Mouse (Mus musculus) myocyte (in vitro differentiated cells): ENCODE data around the gene Cep70. TPM values are rescaled to one million over a fixed set of nuclear protein-coding genes. Genes with fewer than 3 reads are reported as not detected.

Source experiments
- H3K27me3 ChIP-seq: one replicate; pipeline ENCODE4 v1.6.1; 2011; ENCODE audit not compliant: control insufficient read depth, insufficient read depth, insufficient read length
- H3K36me3 ChIP-seq: one replicate; pipeline ENCODE4 v1.6.1; 2011; ENCODE audit not compliant: control insufficient read depth, insufficient read depth
- H3K4me2 ChIP-seq: one replicate; pipeline ENCODE4 v1.6.1; 2011; ENCODE audit warnings: low read depth, control low read depth
- H3K4me3 ChIP-seq: one replicate; pipeline ENCODE4 v1.5.1; 2011; ENCODE audit warnings: mild to moderate bottlenecking, control low read depth, moderate library complexity
- H3K79me2 ChIP-seq: one replicate; pipeline ENCODE4 v1.6.1; 2011; ENCODE audit not compliant: control insufficient read depth, insufficient read depth
- H3ac ChIP-seq: one replicate; pipeline ENCODE4 v1.6.1; 2011; ENCODE audit not compliant: control insufficient read depth, insufficient read length
- CEBPB ChIP-seq: IDR thresholded peaks from 2 replicates; pipeline ENCODE4 v1.6.1; 2011; ENCODE audit warnings: mild to moderate bottlenecking, moderate library complexity; ENCODE audit not compliant: poor library complexity, insufficient read depth, severe bottlenecking
- E2F4 ChIP-seq: IDR thresholded peaks from one replicate; pipeline ENCODE4 v1.6.1; 2011; ENCODE audit warnings: mild to moderate bottlenecking, control low read depth, moderate library complexity; ENCODE audit not compliant: insufficient read depth
- MAX ChIP-seq: IDR thresholded peaks from one replicate; pipeline ENCODE4 v1.6.1; 2011; ENCODE audit warnings: low read depth, mild to moderate bottlenecking, control low read depth
- MYOD1 ChIP-seq, 3 experiments: IDR thresholded peaks; one replicate each; pipeline ENCODE4 v1.6.1; 2011; ENCODE audit warnings: control low read depth in 2 of 3, low read depth in 2 of 3, mild to moderate bottlenecking in 2 of 3, moderate library complexity in 1 of 3; ENCODE audit not compliant: insufficient read length in 2 of 3, control insufficient read depth in 1 of 3
- MYOG ChIP-seq, 3 experiments: IDR thresholded peaks; one replicate each; pipeline ENCODE4 v1.6.1; 2011; ENCODE audit warnings: control low read depth in 2 of 3, low read depth in 2 of 3, mild to moderate bottlenecking in 2 of 3; ENCODE audit not compliant: insufficient read length in 2 of 3, control insufficient read depth in 1 of 3, insufficient read depth in 1 of 3
- POLR2A ChIP-seq: IDR thresholded peaks from one replicate; pipeline ENCODE4 v1.6.1; 2011; ENCODE audit warnings: low read depth, mild to moderate bottlenecking, control low read depth, moderate library complexity; ENCODE audit not compliant: insufficient read length
- POLR2AphosphoS2 ChIP-seq: IDR thresholded peaks from one replicate; pipeline ENCODE4 v1.6.1; 2011; ENCODE audit warnings: low read depth, control low read depth; ENCODE audit not compliant: insufficient read length
- REST ChIP-seq: IDR thresholded peaks from one replicate; pipeline ENCODE4 v1.6.1; 2011; ENCODE audit warnings: mild to moderate bottlenecking, control low read depth, moderate library complexity; ENCODE audit not compliant: insufficient read depth, insufficient read length
- SRF ChIP-seq: IDR thresholded peaks from one replicate; pipeline ENCODE4 v1.6.1; 2011; ENCODE audit warnings: low read depth; ENCODE audit not compliant: control insufficient read depth, insufficient read length
- TCF12 ChIP-seq: IDR thresholded peaks from one replicate; pipeline ENCODE4 v1.6.1; 2011; ENCODE audit warnings: mild to moderate bottlenecking, control low read depth; ENCODE audit not compliant: poor library complexity, insufficient read depth, severe bottlenecking
- TCF3 ChIP-seq: IDR thresholded peaks from one replicate; pipeline ENCODE4 v1.6.1; 2011; ENCODE audit warnings: low read depth, control low read depth; ENCODE audit not compliant: insufficient read length
- USF1 ChIP-seq: IDR thresholded peaks from one replicate; pipeline ENCODE4 v1.6.1; 2011; ENCODE audit warnings: low read depth, mild to moderate bottlenecking, control low read depth, moderate library complexity
- polyA plus RNA-seq: library from polyadenylated mRNA; unstranded; fragments of >200 nt; fragmentation: generic; extraction: Trizol; gene quantifications from one replicate; pipeline ENCODE4 v1.2.1, GENCODE M21; 2012; ENCODE audit warnings: missing spikeins

Cep70 gene
- polyA plus RNA-seq, 1 experiment, result 1.6 TPM

GRCm38 (mm10) chr9:99248906-99249305 lies 5.7 kb downstream of the Cep70 start:
- Histone ChIP-seq H3K79me2 (no peaks in the 10 kb centered on the region), H3K36me3 (no peaks in the 10 kb centered on the region), H3K4me3 (no peak overlapping the region), H3K27me3 (no peaks in the 10 kb centered on the region), H3ac (no peak overlapping the region), H3K4me2 (no peak overlapping the region)
- TF ChIP-seq MYOG (IDR thresholded peaks at IDR 0.05; ENCODE audit: control insufficient read depth in 1 of 3, insufficient read depth in 1 of 3, insufficient read length in 2 of 3, low read depth in 2 of 3) (no peak), SRF (no peak), E2F4 (no peak), MYOD1 (IDR thresholded peaks at IDR 0.05; ENCODE audit: control insufficient read depth in 1 of 3, insufficient read length in 2 of 3, low read depth in 2 of 3) (no peak), CEBPB (no peak), POLR2AphosphoS2 (no peak), MAX (no peak), TCF3 (no peak), POLR2A (no peak), USF1 (no peak), TCF12 (no peak), REST (no peak)

DNA sequence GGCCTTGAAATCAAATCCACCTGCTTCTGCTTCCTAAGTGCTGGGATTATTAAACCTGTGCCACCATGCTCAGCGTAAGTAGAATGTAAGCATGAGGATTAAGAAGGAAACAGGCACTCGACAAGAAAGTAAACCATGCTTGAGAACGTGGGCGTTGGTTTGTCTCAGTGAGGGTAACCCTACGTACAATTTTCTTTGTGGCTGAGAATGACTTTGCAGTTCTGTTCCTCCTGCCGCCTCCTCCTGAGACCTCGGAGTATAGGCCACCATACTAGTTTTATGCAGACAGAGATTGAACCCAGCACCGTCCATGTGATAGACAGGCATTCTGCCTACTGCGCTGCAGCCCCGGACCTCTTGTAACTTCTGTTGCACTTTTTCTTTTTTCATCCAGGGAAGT lies 10.7 kb downstream of the Cep70 start:
- no peaks in the 10 kb centered on the region for H3K27me3 ChIP-seq

DNA sequence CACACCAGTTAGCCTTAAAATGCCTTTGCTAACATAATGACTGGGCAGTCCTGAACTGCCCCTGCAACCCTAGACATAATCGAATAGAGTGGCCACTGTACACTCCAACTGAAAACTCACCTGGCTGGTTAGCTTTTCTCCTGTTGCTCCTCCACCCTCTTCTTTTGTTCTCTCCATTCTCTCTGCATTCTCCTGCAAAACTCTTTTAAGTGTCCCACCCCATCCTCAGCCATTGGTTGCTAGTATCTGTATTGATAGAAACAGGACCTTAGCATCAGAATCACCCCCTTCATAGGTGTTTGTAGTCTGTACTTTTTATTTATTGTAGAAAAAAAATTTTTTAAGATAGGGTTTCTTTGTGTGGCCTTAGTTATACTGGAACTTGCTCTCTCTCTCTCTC lies 13.0 kb downstream of the Cep70 start:
- Histone ChIP-seq H3K27me3 (no peaks in the 10 kb centered on the region), H3K79me2 (no peaks in the 10 kb centered on the region), H3K36me3 (no peaks in the 10 kb centered on the region), H3K4me3 (no peak overlapping the region), H3K4me2 (no peak overlapping the region), H3ac (no peak overlapping the region)
- TF ChIP-seq TCF3, result no peak
- TF ChIP-seq TCF12, result no peak
- no peak for TF ChIP-seq REST

More for the DNA sequence above, 10.7 kb downstream of the Cep70 start:
- H3ac ChIP-seq, result no peak overlapping the region
- no peak overlapping the region for H3K4me2 ChIP-seq
- H3K36me3 ChIP-seq, result no peaks in the 10 kb centered on the region
- H3K4me3 ChIP-seq, result no peak overlapping the region
- H3K79me2 ChIP-seq, result no peaks in the 10 kb centered on the region
- TF ChIP-seq MYOG (IDR thresholded peaks at IDR 0.05; ENCODE audit: control insufficient read depth in 1 of 3, insufficient read depth in 1 of 3, insufficient read length in 2 of 3, low read depth in 2 of 3) (no peak), CEBPB (no peak), USF1 (no peak), POLR2AphosphoS2 (no peak), SRF (no peak), MYOD1 (IDR thresholded peaks at IDR 0.05; ENCODE audit: control insufficient read depth in 1 of 3, insufficient read length in 2 of 3, low read depth in 2 of 3) (no peak)

- Histone ChIP-seq H3K79me2 (no peaks in the 10 kb centered on the region), H3K4me3 (no peak overlapping the region), H3K27me3 (no peaks in the 10 kb centered on the region), H3ac (no peak overlapping the region), H3K4me2 (no peak overlapping the region), H3K36me3 (peaks cover under 1% of the 10 kb centered on the region)
- TF ChIP-seq POLR2A (no peak), TCF12 (no peak), CEBPB (no peak), MYOD1 (IDR thresholded peaks at IDR 0.05; ENCODE audit: control insufficient read depth in 1 of 3, insufficient read length in 2 of 3, low read depth in 2 of 3) (no peak), SRF (no peak)
Measured at GRCm38 (mm10) chr9:99256821-99257220, 13.7 kb downstream of the Cep70 start.

- Histone ChIP-seq H3K4me2 (no peak overlapping the region), H3K27me3 (no peaks in the 10 kb centered on the region), H3K4me3 (no peak overlapping the region), H3ac (no peak overlapping the region), H3K79me2 (no peaks in the 10 kb centered on the region), H3K36me3 (peaks cover 6% of the 10 kb centered on the region)
- TF ChIP-seq TCF12 (no peak), CEBPB (no peak), USF1 (no peak), SRF (no peak), E2F4 (no peak)
Measured at GRCm38 (mm10) chr9:99258891-99259290, 15.7 kb downstream of the Cep70 start.

DNA sequence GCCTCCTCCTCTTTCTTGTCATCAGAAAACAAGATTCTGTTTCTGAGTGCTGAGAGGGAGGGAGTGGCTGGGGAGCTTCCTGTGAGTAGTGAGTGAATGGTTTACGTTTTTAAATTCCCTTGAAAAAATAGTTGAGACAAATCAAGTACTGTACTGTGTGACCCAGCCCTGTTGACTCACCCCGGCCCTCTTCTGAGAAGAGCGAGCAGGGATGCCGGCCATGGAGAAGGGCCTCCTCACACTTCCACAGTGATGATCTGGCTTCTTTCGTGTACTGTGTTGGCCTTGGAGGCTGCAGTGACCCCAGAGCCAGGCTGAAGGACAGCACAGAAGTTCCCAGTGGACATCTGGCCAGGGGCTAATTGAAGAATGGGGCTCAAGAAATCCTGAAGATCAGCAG lies 61.1 kb downstream of the Cep70 start:
- no peak for TF ChIP-seq MYOG (IDR thresholded peaks at IDR 0.05; ENCODE audit: control insufficient read depth in 1 of 3, insufficient read depth in 1 of 3, insufficient read length in 2 of 3, low read depth in 2 of 3)
- TF ChIP-seq MYOD1 (IDR thresholded peaks at IDR 0.05; ENCODE audit: control insufficient read depth in 1 of 3, insufficient read length in 2 of 3, low read depth in 2 of 3), result no peak
- no peak for TF ChIP-seq USF1
- no peak for TF ChIP-seq POLR2A
- TF ChIP-seq REST, result no peak
- no peak for TF ChIP-seq POLR2AphosphoS2
- TF ChIP-seq TCF3, result no peak
- TF ChIP-seq TCF12, result no peak
- no peak for TF ChIP-seq E2F4
- no peak for TF ChIP-seq CEBPB
- no peak for TF ChIP-seq MAX
- no peak for TF ChIP-seq SRF
- H3K79me2 ChIP-seq, result no peaks in the 10 kb centered on the region
- H3K27me3 ChIP-seq, result no peaks in the 10 kb centered on the region
- no peak overlapping the region for H3K4me2 ChIP-seq
- no peaks in the 10 kb centered on the region for H3K36me3 ChIP-seq
- no peak overlapping the region for H3ac ChIP-seq
- no peak overlapping the region for H3K4me3 ChIP-seq
